Mouse (Mus musculus) gastrocnemius, postnatal 36 days (tissue): ENCODE data around the gene Tbc1d25. TPM values are rescaled to one million over a fixed set of nuclear protein-coding genes. Genes with fewer than 3 reads are reported as not detected.

Source experiments
- DNase-seq, 2 experiments: peaks; one replicate each; pipeline ENCODE4 v3.0.0; 2022
- intact Hi-C: fragments of 180-260 bp; cut with DNase I; formaldehyde crosslinking; loops from one replicate; pipeline ENCODE4 v1.15.1; 2025
- total RNA-seq, 2 experiments: library from RNA; stranded (reverse); gene quantifications; 2 replicates each; pipeline ENCODE4 v1.2.3; 2021

Gene Tbc1d25
- total RNA-seq, 2 experiments from 2014 or later: 3.0 to 3.6 TPM

- intact Hi-C loops: no loop called here
Measured at GRCm38 (mm10) chrX:8182871-8183540, 7.0 kb upstream of the Tbc1d25 start.

GRCm38 (mm10) chrX:8179646-8180045 lies 3.7 kb upstream of the Tbc1d25 start:
- no peak for DNase-seq
- intact Hi-C loops: no loop called here

More at GRCm38 (mm10) chrX:8182871-8183540, 7.0 kb upstream of the Tbc1d25 start:
- DNase-seq: no peak

- intact Hi-C loops: no loop called here
- DNase-seq: no peak
Measured at GRCm38 (mm10) chrX:8178871-8179270, 2.9 kb upstream of the Tbc1d25 start.

- intact Hi-C loops: no loop called here
- DNase-seq: no peak
Measured at GRCm38 (mm10) chrX:8175169-8175503, 845 bp downstream of the Tbc1d25 start.

- no peak for DNase-seq
- intact Hi-C loops: no loop called here
Measured at GRCm38 (mm10) chrX:8167716-8168647, 8.0 kb downstream of the Tbc1d25 start.

GRCm38 (mm10) chrX:8164471-8164870 lies 11.5 kb downstream of the Tbc1d25 start:
- intact Hi-C loops: no loop called here
- DNase-seq: no peak

GRCm38 (mm10) chrX:8163076-8163475 lies 12.9 kb downstream of the Tbc1d25 start:
- intact Hi-C loops: no loop called here

GRCm38 (mm10) chrX:8145153-8145991 lies 30.6 kb downstream of the Tbc1d25 start, which contains the start of gene Rbm3:
Rbm3 (minus strand) TSS chrX:8145880.
- intact Hi-C loops: loop anchor here (10.0 kb wide), 1 partner anchor 99 kb away; no protein-coding TSS in a partner anchor
- DNase-seq: peak; percentile 69 to 76

More at GRCm38 (mm10) chrX:8163076-8163475, 12.9 kb downstream of the Tbc1d25 start:
- no peak for DNase-seq

- DNase-seq: no peak
- intact Hi-C loops: loop anchor here (10.0 kb wide), 1 partner anchor 101 kb away; no protein-coding TSS in a partner anchor
Measured at GRCm38 (mm10) chrX:8143750-8144149, 32.2 kb downstream of the Tbc1d25 start.

GRCm38 (mm10) chrX:8142948-8143347 lies 33.0 kb downstream of the Tbc1d25 start:
- intact Hi-C loops: loop anchor here (10.0 kb wide), 1 partner anchor 102 kb away; no protein-coding TSS in a partner anchor

GRCm38 (mm10) chrX:8141058-8141457 lies 34.9 kb downstream of the Tbc1d25 start:
- intact Hi-C loops: loop anchor here (10.0 kb wide), 1 partner anchor 104 kb away; no protein-coding TSS in a partner anchor
- DNase-seq: no peak

More at GRCm38 (mm10) chrX:8142948-8143347, 33.0 kb downstream of the Tbc1d25 start:
- DNase-seq: no peak

- DNase-seq: no peak
- intact Hi-C loops: loop anchor here (10.0 kb wide), 1 partner anchor 104 kb away; no protein-coding TSS in a partner anchor
Measured at GRCm38 (mm10) chrX:8140446-8140845, 35.5 kb downstream of the Tbc1d25 start.

- intact Hi-C loops: no loop called here
Measured at GRCm38 (mm10) chrX:8139480-8139879, 36.5 kb downstream of the Tbc1d25 start.

GRCm38 (mm10) chrX:8135886-8136285 lies 40.1 kb downstream of the Tbc1d25 start:
- DNase-seq: no peak

More at GRCm38 (mm10) chrX:8139480-8139879, 36.5 kb downstream of the Tbc1d25 start:
- no peak for DNase-seq

GRCm38 (mm10) chrX:8132017-8132976 lies 43.7 kb downstream of the Tbc1d25 start, which contains the start of gene Wdr13:
Wdr13 (minus strand) TSS chrX:8132892.
- peak; percentile 81 to 83 for DNase-seq
- intact Hi-C loops: no loop called here

More at GRCm38 (mm10) chrX:8135886-8136285, 40.1 kb downstream of the Tbc1d25 start:
- intact Hi-C loops: no loop called here

- intact Hi-C loops: no loop called here
- no peak for DNase-seq
Measured at GRCm38 (mm10) chrX:8131393-8131792, 44.6 kb downstream of the Tbc1d25 start.

- intact Hi-C loops: no loop called here
Measured at GRCm38 (mm10) chrX:8125235-8125634, 50.7 kb downstream of the Tbc1d25 start.

GRCm38 (mm10) chrX:8123821-8124470 lies 52.0 kb downstream of the Tbc1d25 start:
- intact Hi-C loops: no loop called here
- no peak for DNase-seq

More at GRCm38 (mm10) chrX:8125235-8125634, 50.7 kb downstream of the Tbc1d25 start:
- no peak for DNase-seq
